In genomic region chr5:89882091-89882734, GRCm38 (mm10) we compare ENCODE assay signal across 8 mouse cellular contexts. TPM values are rescaled to one million over a fixed set of nuclear protein-coding genes. Genes with fewer than 3 reads are reported as not detected.
DNase-seq lines count a peak whose midpoint lies in the region; ATAC-seq and TF ChIP-seq lines count a peak whose summit lies in the region.

No protein-coding gene starts in this region.

- peak overlapping the region; percentile 97 for H3K27ac ChIP-seq in MEL (ENCODE audit: control insufficient read depth, low read depth, low read length)

- H3K4me3 ChIP-seq in MEL (ENCODE audit: control insufficient read depth in 1 of 2, insufficient read depth in 1 of 2, low read depth in 2 of 2, low read length in 2 of 2) = peak overlapping the region; percentile 74 to 93
- H3K4me3 ChIP-seq in lung, adult 2 months (replicated peaks; ENCODE audit: extremely low read depth, low read depth, low read length) = peak overlapping the region; percentile 72

- peaks cover 4 to 19% of the 10 kb centered on the region in 2 experiments; a peak in 3 of 4 replicates for H3K36me3 ChIP-seq in MEL (ENCODE audit: control insufficient read depth in 1 of 2, insufficient read depth in 2 of 2, low read length in 2 of 2)

- no peak for TF ChIP-seq CTCF in MEL (IDR thresholded peaks at IDR 0.05 in 2 of 3, conservative IDR thresholded peaks at IDR 0.05 in 1 of 3; ENCODE audit: control insufficient read depth in 1 of 3, insufficient read depth in 1 of 3, low read depth in 2 of 3, low read length in 3 of 3, poor library complexity in 1 of 3, severe bottlenecking in 1 of 3)
- no peak for TF ChIP-seq CTCF in lung, adult 2 months (IDR thresholded peaks at IDR 0.05; ENCODE audit: insufficient read depth, low read length)

- TF ChIP-seq EP300 in MEL (IDR thresholded peaks at IDR 0.05; ENCODE audit: low read depth in 1 of 2, low read length in 2 of 2) = peak; percentile 7 to 83; a peak in 3 of 4 replicates

- DNase-seq in MEL (ENCODE audit: low read depth, low spot score) = peak; percentile 91
- DNase-seq in cerebellum, adult 8-10 months = peak; percentile 8
- peak; percentile 33 to 67 for DNase-seq in frontal cortex, adult 2 months (ENCODE audit: extremely low spot score in 1 of 2, low spot score in 1 of 2)
- peak; percentile 32 to 34 for DNase-seq in layer of hippocampus, adult 8-10 months (ENCODE audit: low spot score in 2 of 2)
- peak; percentile 42 for DNase-seq in lung, adult 2 months
- DNase-seq in ovary, adult 18-20 months (ENCODE audit: low spot score) = peak; percentile 17
- DNase-seq in thymus, postnatal 0 days (ENCODE audit: low spot score) = peak; percentile 61

- peaks cover 14% of the 10 kb centered on the region for H3K79me2 ChIP-seq in MEL (ENCODE audit: control insufficient read depth, insufficient read depth, low read length, poor library complexity)

- under 1% methylated on average over 35 of the region's 35 CpGs for WGBS in lung, adult 2 months

- H3K9ac ChIP-seq in MEL (ENCODE audit: control insufficient read depth, low read depth, low read length, poor library complexity, severe bottlenecking) = peak overlapping the region; percentile 99

- no peaks in the 10 kb centered on the region for H3K9me3 ChIP-seq in MEL (replicated peaks; ENCODE audit: insufficient read depth, low read length)

- peaks cover 5 to 9% of the 10 kb centered on the region in 2 experiments for H3K4me1 ChIP-seq in MEL (ENCODE audit: control insufficient read depth in 1 of 2, insufficient read depth in 2 of 2, low read length in 2 of 2)
- no peaks in the 10 kb centered on the region for H3K4me1 ChIP-seq in lung, adult 2 months (ENCODE audit: control insufficient read depth, insufficient read depth, low read length)

- H3K27me3 ChIP-seq in MEL (ENCODE audit: control insufficient read depth in 1 of 2, insufficient read depth in 2 of 2, low read length in 2 of 2) = no peaks in the 10 kb centered on the region

- no peak for TF ChIP-seq RAD21 in MEL (IDR thresholded peaks at IDR 0.05; ENCODE audit: low read depth, low read length)

- ATAC-seq in hematopoietic stem cell, adult 5-6 weeks (replicated peaks in 1 of 2; ENCODE audit: insufficient read depth in 1 of 2, low FRiP score in 2 of 2, low TSS enrichment in 1 of 2, low read depth in 1 of 2, poor library complexity in 2 of 2, severe bottlenecking in 2 of 2) = peak; percentile 80 to 89

- TF ChIP-seq POLR2A in MEL (IDR thresholded peaks at IDR 0.05; ENCODE audit: control insufficient read depth in 1 of 2, insufficient read depth in 1 of 2, low read depth in 1 of 2, low read length in 2 of 2, poor library complexity in 1 of 2) = peak; percentile 54 to 75
- 0 out of 2 replicates have a peak, but pooled peaks have one; percentile 27 for TF ChIP-seq POLR2A in lung, adult 2 months (IDR thresholded peaks at IDR 0.05; ENCODE audit: borderline replicate concordance, extremely low read depth, low read depth, low read length)

TF ChIP-seq in MEL, 35 proteins besides CTCF, POLR2A, EP300 and RAD21:
- TF ChIP-seq POLR2AphosphoS2 (IDR thresholded peaks at IDR 0.05; ENCODE audit: low read length) (peak; percentile 56; the same call in 1 of the 2 replicates), ZMIZ1 (IDR thresholded peaks at IDR 0.05; ENCODE audit: low read depth, low read length) (no peak), MAZ (IDR thresholded peaks at IDR 0.05; ENCODE audit: low read depth, low read length) (peak; percentile 77), MAX (IDR thresholded peaks at IDR 0.05; ENCODE audit: low read length) (peak; percentile 93), POLR2AphosphoS5 (IDR thresholded peaks at IDR 0.05; ENCODE audit: borderline replicate concordance, low read depth, low read length) (no peak), RCOR1 (IDR thresholded peaks at IDR 0.05; ENCODE audit: low read depth, low read length) (peak; percentile 23; the same call in 1 of the 2 replicates), SMC3 (IDR thresholded peaks at IDR 0.05; ENCODE audit: low read depth, low read length) (no peak), TBP (IDR thresholded peaks at IDR 0.05; ENCODE audit: low read depth, low read length) (peak; percentile 70), UBTF (IDR thresholded peaks at IDR 0.05; ENCODE audit: borderline replicate concordance, insufficient read depth, low read depth, low read length) (no peak), ZKSCAN1 (IDR thresholded peaks at IDR 0.05; ENCODE audit: low read depth, low read length) (no peak), JUND (IDR thresholded peaks at IDR 0.05; ENCODE audit: low read depth, low read length) (no peak), CHD2 (IDR thresholded peaks at IDR 0.05; ENCODE audit: low read length) (peak; percentile 83), KAT2A (conservative IDR thresholded peaks at IDR 0.05; ENCODE audit: low read depth, low read length) (no peak), NELFE (IDR thresholded peaks at IDR 0.05; ENCODE audit: low read depth, low read length) (peak; percentile 67; the same call in 1 of the 2 replicates), GATA1 (IDR thresholded peaks at IDR 0.05; ENCODE audit: low read depth, low read length) (no peak), ELF1 (IDR thresholded peaks at IDR 0.05; ENCODE audit: low read depth, low read length) (no peak), MXI1 (IDR thresholded peaks at IDR 0.05; ENCODE audit: low read depth, low read length) (peak; percentile 99), MEF2A (IDR thresholded peaks at IDR 0.05; ENCODE audit: extremely low read depth, insufficient replicate concordance, low read depth, low read length, poor library complexity, severe bottlenecking) (no peak), HCFC1 (IDR thresholded peaks at IDR 0.05; ENCODE audit: low read depth, low read length) (peak; percentile 58; the same call in 1 of the 2 replicates), GABPA (IDR thresholded peaks at IDR 0.05; ENCODE audit: low read depth, low read length) (no peak), SIN3A (IDR thresholded peaks at IDR 0.05; ENCODE audit: low read length) (peak; percentile 87), ETS1 (IDR thresholded peaks at IDR 0.05; ENCODE audit: low read depth, low read length) (peak; percentile 77), E2F4 (IDR thresholded peaks at IDR 0.05; ENCODE audit: borderline replicate concordance, low read depth, low read length) (peak; percentile 70; the same call in 1 of the 2 replicates), TAL1 (IDR thresholded peaks at IDR 0.05; ENCODE audit: low read length) (no peak), NRF1 (IDR thresholded peaks at IDR 0.05; ENCODE audit: insufficient read depth, low read depth, low read length, poor library complexity, severe bottlenecking) (no peak), USF2 (IDR thresholded peaks at IDR 0.05; ENCODE audit: borderline replicate concordance in 1 of 2, insufficient read depth in 1 of 2, low read depth in 1 of 2, low read length in 2 of 2) (no peak), MYC (IDR thresholded peaks at IDR 0.05; ENCODE audit: low read depth, low read length) (peak; percentile 69; the same call in 1 of the 2 replicates), ZC3H11A (IDR thresholded peaks at IDR 0.05; ENCODE audit: low read depth, low read length) (no peak), TCF12 (IDR thresholded peaks at IDR 0.05; ENCODE audit: low read depth, low read length) (peak; percentile 50; the same call in 1 of the 2 replicates), MYB (IDR thresholded peaks at IDR 0.05; ENCODE audit: low read depth, low read length) (peak; percentile 76), CHD1 (IDR thresholded peaks at IDR 0.05; ENCODE audit: low read depth, low read length) (no peak; the same call in 1 of the 2 replicates), MAFK (IDR thresholded peaks at IDR 0.05; ENCODE audit: borderline replicate concordance, low read depth, low read length) (no peak), ZNF384 (IDR thresholded peaks at IDR 0.05; ENCODE audit: low read depth, low read length) (no peak), BHLHE40 (IDR thresholded peaks at IDR 0.05; ENCODE audit: borderline replicate concordance, low read depth, low read length) (no peak), USF1 (IDR thresholded peaks at IDR 0.05; ENCODE audit: low read depth, low read length) (peak; percentile 63)

RNA-seq across cellular contexts. Expression of gene Adamts3, which starts 0.9 kb away (rescaled TPM):
- total RNA-seq in MEL (2012; rRNA removed) = 11.4 and 13.6 TPM in 2 replicates
- 10 to 100 TPM in 1 of 2 experiments, not detected in 1; 15.7 TPM for polyA plus RNA-seq in MEL (2012; ENCODE audit: insufficient read depth in 1 of 2, insufficient read length in 2 of 2, low read depth in 1 of 2, low replicate concordance in 2 of 2, missing spikeins in 1 of 2)
- 10.7 and 11.1 TPM in 2 replicates for polyA plus RNA-seq in frontal cortex, adult 2 months (2012; rRNA removed)
- total RNA-seq in hematopoietic stem cell, adult 5-6 weeks (2017) = 6.4 and 8.7 TPM in 2 replicates
- 10 to 100 TPM; 22.3 to 25.8 (median 24.6) TPM for total RNA-seq in layer of hippocampus, adult 8-10 months (2022)
- polyA plus RNA-seq in lung, adult 2 months (2012; rRNA removed) = 0.70 and 0.98 TPM in 2 replicates
- polyA plus RNA-seq in thymus, postnatal 0 days (2015; fragmentation: Nextera tagmentation; extraction: Ambion mirVana) = 1.2 and 1.3 TPM in 2 replicates

Comparison
In these comparisons a context has a peak if more than half of its experiments do, and no peak if none do; other contexts are left out.
1. Peak in every context shown above with its lines: DNase-seq, ATAC-seq, H3K4me3 ChIP-seq and H3K27ac ChIP-seq.
2. DNase-seq: peak in every context shown above with its lines; median percentile 91 in MEL; 61 in thymus, postnatal 0 days; 50 in frontal cortex, adult 2 months; 42 in lung, adult 2 months; 33 in layer of hippocampus, adult 8-10 months; 17 in ovary, adult 18-20 months; 8 in cerebellum, adult 8-10 months.